Mouse (Mus musculus) spleen, postnatal 0 days (tissue): ENCODE data around the gene Kirrel2. TPM values are rescaled to one million over a fixed set of nuclear protein-coding genes. Genes with fewer than 3 reads are reported as not detected.

Experiments
- polyA plus RNA-seq: library from polyadenylated mRNA; unstranded; fragments of >200 nt; fragmentation: Nextera tagmentation; extraction: Ambion mirVana; gene quantifications from 2 replicates; pipeline ENCODE4 v1.2.1, GENCODE M21; 2015

The Kirrel2 gene
- polyA plus RNA-seq: 0.04 and 0.23 TPM in 2 replicates

GRCm38 (mm10) chr7:30457629-30458330, at the start of gene Kirrel2, which contains the start of gene Nphs1:
Gene Kirrel2 (minus strand): TSS chr7:30457690.
Gene Nphs1 (plus strand): TSS chr7:30458315.

GRCm38 (mm10) chr7:30493401-30493931, 36.0 kb upstream of the Kirrel2 start, which contains the start of gene Prodh2:
Gene Prodh2 (plus strand): TSS chr7:30493622.

GRCm38 (mm10) chr7:30444971-30445751, 12.3 kb downstream of the Kirrel2 start, which contains the start of gene Aplp1:
Gene Aplp1 (minus strand): TSS chr7:30445535.

GRCm38 (mm10) chr7:30421175-30421889, 36.2 kb downstream of the Kirrel2 start, which contains the start of gene Nfkbid:
Gene Nfkbid (plus strand): TSS chr7:30421732.

GRCm38 (mm10) chr7:30419561-30420499, 37.7 kb downstream of the Kirrel2 start, which contains the start of gene Hcst:
Gene Hcst (minus strand): TSS chr7:30419854.

GRCm38 (mm10) chr7:30413596-30413995, 43.9 kb downstream of the Kirrel2 start, which contains the start of gene Tyrobp:
Gene Tyrobp (plus strand): TSS chr7:30413760.

Other genes starting within 250 kb of the Kirrel2 start
- gene Polr2i, start 225.7 kb downstream of the Kirrel2 start, polyA plus RNA-seq: 76.3 and 78.3 TPM in 2 replicates
- gene Tbcb, start 225.4 kb downstream of the Kirrel2 start, polyA plus RNA-seq: 75.0 and 79.1 TPM in 2 replicates
- not detected in 2 replicates for gene Ovol3, start 222.0 kb downstream of the Kirrel2 start, polyA plus RNA-seq
- 0.18 TPM in 2 replicates for gene Thap8, start 177.6 kb downstream of the Kirrel2 start, polyA plus RNA-seq
- gene Wdr62, start 177.3 kb downstream of the Kirrel2 start, polyA plus RNA-seq: 9.3 and 10.4 TPM in 2 replicates
- gene Clip3, start 166.0 kb downstream of the Kirrel2 start, polyA plus RNA-seq: 4.1 and 6.3 TPM in 2 replicates
- gene Alkbh6, start 149.0 kb downstream of the Kirrel2 start, polyA plus RNA-seq: 22.7 and 26.0 TPM in 2 replicates
- 2.6 and 3.4 TPM in 2 replicates for gene Syne4, start 142.9 kb downstream of the Kirrel2 start, polyA plus RNA-seq
- not detected in 2 replicates for gene E130208F15Rik, start 135.9 kb downstream of the Kirrel2 start, polyA plus RNA-seq
- 10.2 and 11.3 TPM in 2 replicates for gene Sdhaf1, start 133.8 kb downstream of the Kirrel2 start, polyA plus RNA-seq
- gene Lrfn3, start 94.9 kb downstream of the Kirrel2 start, polyA plus RNA-seq: 0.81 and 1.0 TPM in 2 replicates
- gene Tyrobp, start 43.9 kb downstream of the Kirrel2 start, polyA plus RNA-seq: 396 and 576 TPM in 2 replicates
- gene Hcst, start 37.8 kb downstream of the Kirrel2 start, polyA plus RNA-seq: 32.8 and 46.4 TPM in 2 replicates
- gene Nfkbid, start 36.0 kb downstream of the Kirrel2 start, polyA plus RNA-seq: 4.5 and 5.9 TPM in 2 replicates
- gene Aplp1, start 12.2 kb downstream of the Kirrel2 start, polyA plus RNA-seq: 2.0 and 2.3 TPM in 2 replicates
- 0.21 and 0.32 TPM in 2 replicates for gene Nphs1, start 625 bp upstream of the Kirrel2 start, polyA plus RNA-seq
- gene Prodh2, start 35.9 kb upstream of the Kirrel2 start, polyA plus RNA-seq: 0.10 TPM in 1 of 2 replicates, not detected in the other
- gene Arhgap33, start 77.4 kb upstream of the Kirrel2 start, polyA plus RNA-seq: 3.5 TPM in 2 replicates
- gene Hspb6, start 94.5 kb upstream of the Kirrel2 start, polyA plus RNA-seq: 14.6 and 14.7 TPM in 2 replicates
- gene Proser3, start 94.6 kb upstream of the Kirrel2 start, polyA plus RNA-seq: 2.5 and 3.4 TPM in 2 replicates
- 38.8 and 42.2 TPM in 2 replicates for gene Lin37, start 102.1 kb upstream of the Kirrel2 start, polyA plus RNA-seq
- 61.2 and 70.3 TPM in 2 replicates for gene U2af1l4, start 105.6 kb upstream of the Kirrel2 start, polyA plus RNA-seq
- 4.4 and 4.9 TPM in 2 replicates for gene Gm49396, start 105.7 kb upstream of the Kirrel2 start, polyA plus RNA-seq
- 105 and 115 TPM in 2 replicates for gene Psenen, start 105.9 kb upstream of the Kirrel2 start, polyA plus RNA-seq
- 2.4 and 2.9 TPM in 2 replicates for gene Igflr1, start 107.7 kb upstream of the Kirrel2 start, polyA plus RNA-seq
- gene Kmt2b, start 131.0 kb upstream of the Kirrel2 start, polyA plus RNA-seq: 6.0 and 8.5 TPM in 2 replicates
- 0.21 and 0.22 TPM in 2 replicates for gene Zbtb32, start 141.2 kb upstream of the Kirrel2 start, polyA plus RNA-seq
- 0.15 and 0.19 TPM in 2 replicates for gene Upk1a, start 155.2 kb upstream of the Kirrel2 start, polyA plus RNA-seq
- gene Cox6b1, start 168.5 kb upstream of the Kirrel2 start, polyA plus RNA-seq: 695 and 741 TPM in 2 replicates
- gene Etv2, start 178.2 kb upstream of the Kirrel2 start, polyA plus RNA-seq: not detected in 2 replicates
- gene Rbm42, start 192.6 kb upstream of the Kirrel2 start, polyA plus RNA-seq: 69.8 and 70.7 TPM in 2 replicates
- 41.0 and 45.0 TPM in 2 replicates for gene Haus5, start 207.3 kb upstream of the Kirrel2 start, polyA plus RNA-seq
- not detected in 2 replicates for gene Pmis2, start 213.9 kb upstream of the Kirrel2 start, polyA plus RNA-seq
- 0.49 and 1.6 TPM in 2 replicates for gene 2200002J24Rik, start 241.2 kb upstream of the Kirrel2 start, polyA plus RNA-seq